Mouse (Mus musculus) ES-CJ7 (cell line): ENCODE results near the gene Vamp3.
A peak's percentile ranks its signal among the peaks of the same experiment; 100 is the strongest.
"Not testable (repeated sequence)": the region's sequence is repeated elsewhere in the genome, so short reads cannot be mapped to it uniquely, and the experiment has no call there.

ENCODE experiments used
- DNase-seq: peaks from one replicate; pipeline ENCODE4 v3.0.0; 2011; ENCODE audit warnings: low read depth, low spot score

Vamp3 gene

DNA sequence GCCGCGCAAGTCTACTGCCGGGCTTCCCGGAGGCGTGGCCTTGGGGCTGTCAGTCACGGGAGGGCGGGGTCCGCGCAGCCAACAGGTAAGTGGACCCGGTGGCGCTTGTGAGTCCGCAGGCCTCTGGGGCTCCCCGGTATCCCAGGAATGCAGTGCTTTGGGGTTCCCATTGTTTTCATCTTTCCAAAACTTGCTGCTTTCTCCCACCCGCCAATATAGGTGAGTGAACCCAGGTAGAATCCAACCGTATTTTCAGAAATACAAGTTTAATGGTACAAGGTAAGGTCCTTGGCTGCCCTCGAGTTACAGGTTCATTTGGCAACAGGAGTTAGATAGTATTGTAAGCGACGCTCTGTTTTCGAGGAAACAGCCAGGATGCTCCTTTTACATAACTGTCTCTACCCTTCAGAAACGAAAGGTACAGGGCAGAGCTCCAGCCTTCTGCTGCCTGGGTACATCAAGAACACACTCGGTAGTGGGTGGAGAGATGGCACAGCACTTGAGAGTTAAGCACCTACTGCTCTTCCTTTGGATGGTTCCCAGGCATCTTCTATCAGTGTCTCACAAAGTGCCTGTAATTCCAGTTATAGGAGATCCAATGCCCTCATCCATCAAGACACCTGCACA lies 12.7 kb downstream of the Vamp3 start:
- no peak for DNase-seq

DNA sequence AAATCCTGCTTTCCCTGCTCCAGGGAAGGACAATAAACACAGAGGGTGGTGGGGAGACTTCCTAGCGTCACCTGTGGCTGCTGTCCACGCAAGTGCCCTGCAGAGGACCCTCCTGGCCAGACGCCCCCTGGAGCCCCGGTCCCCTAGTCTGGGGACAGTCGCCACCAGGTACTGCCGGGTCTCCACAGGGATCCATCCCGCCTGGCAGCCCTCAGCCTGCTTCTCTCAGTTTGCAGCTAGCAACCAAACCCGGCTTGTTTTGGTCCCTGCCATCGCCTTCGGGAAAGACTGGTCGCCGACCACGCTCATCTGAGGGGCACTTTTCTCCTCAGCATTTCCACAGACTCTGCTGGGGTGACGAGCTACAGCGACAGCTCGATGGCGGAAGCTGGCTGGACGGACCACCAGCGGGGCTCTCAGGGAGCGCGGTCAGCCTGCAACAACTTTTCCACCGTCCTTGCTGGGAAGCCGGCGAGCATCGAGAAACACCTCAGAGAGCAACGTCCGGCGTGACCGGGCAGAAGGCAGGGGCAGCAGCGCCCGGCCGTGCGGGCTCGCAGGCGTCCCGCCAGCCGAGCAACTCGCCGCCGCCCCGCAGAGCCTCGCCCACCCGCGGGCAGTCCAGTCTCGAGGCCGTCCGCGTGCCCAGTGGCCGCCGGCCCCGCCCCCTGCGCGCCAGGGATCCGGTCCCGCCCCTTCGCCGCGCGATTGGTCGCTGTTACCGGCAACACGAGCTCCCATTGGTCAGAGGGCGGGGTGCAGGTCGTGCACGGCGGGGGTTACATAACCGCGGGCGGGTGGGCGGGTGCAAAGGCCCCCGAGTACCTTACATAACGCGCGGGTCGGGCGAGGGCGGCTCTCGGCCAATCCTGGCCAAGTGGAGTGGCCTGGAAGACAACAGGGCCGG lies 13.5 kb downstream of the Vamp3 start, which contains the start of gene Per3:
Per3 (minus strand) TSS at position 629 of the 907 bp plus-strand sequence.
- DNase-seq, result peak; percentile 95

DNA sequence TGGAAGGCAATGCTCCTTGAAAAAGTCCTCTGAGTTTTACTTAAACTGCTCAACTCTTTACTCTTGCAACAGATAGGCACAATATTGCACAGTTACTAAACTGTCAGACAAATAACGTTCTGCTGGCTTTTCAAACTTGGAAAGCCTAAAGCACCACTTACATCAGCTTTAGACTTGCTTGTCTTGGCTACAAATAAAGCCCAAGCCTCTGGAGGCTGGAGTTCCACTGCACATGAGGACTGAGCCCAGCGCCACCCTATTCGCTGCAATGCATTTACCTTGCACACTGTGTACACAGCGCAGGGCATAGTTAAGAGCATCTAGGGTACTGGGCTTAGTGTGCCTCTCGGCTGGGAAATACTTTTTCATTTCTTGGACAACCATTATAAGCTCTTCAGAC lies 14.5 kb downstream of the Vamp3 start:
- DNase-seq, result no peak

DNA sequence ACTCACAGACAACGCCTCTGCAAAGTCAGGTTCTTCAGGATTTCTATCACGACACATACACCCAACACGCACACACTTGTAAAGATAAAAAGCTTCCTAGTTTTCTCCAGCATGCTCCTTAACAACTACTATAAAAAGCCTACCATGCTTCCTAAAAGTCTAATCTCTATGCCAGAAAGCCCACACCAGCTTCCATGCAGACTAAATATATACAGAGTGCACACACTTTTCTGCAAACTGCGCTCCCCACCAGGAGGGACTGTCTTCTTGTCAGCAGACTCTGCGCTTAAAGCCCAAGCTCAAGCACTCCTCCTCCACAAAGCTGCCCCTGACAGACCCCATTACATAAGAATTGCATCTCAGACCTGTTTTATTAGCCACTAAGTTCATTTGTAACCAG lies 16.3 kb downstream of the Vamp3 start:
- DNase-seq, result no peak

DNA sequence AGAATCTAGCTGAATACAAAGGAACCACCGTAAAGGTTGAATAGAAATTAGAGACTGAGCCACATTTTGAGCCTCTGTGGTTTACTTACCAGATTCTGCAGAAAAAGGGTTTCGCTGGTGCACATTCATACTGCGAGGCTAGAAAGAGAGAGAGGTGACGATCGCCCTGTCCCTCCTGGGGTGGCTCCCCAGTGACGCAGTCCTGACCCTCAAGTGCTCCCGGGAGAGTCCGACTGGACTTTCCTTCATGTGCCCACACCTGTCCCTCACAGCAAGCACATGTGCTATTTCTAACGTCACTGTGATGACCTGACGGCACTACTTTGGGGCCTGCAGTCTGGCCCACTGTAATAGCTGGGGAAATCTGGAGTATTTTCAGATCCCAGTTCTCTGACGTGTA lies 20.0 kb downstream of the Vamp3 start:
- DNase-seq, result no peak

DNA sequence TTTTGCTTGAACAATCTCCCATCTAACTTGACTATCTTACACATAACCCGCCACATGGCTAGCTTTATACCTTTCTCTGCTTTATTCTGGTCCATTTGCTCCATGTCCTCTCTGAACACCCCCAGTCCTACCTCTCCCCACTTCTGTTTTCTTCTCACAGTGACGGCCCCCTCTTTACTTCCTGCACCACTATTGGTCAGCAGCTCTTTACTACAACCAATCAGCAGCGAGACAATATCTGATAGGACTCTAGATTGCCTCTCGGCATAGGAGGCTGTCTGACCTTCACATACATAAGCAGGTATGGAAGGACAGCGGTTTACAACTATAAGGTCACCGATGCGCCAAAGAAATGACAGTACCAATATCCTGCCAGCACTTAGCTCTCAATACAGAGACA lies 21.2 kb downstream of the Vamp3 start:
- no peak for DNase-seq

DNA sequence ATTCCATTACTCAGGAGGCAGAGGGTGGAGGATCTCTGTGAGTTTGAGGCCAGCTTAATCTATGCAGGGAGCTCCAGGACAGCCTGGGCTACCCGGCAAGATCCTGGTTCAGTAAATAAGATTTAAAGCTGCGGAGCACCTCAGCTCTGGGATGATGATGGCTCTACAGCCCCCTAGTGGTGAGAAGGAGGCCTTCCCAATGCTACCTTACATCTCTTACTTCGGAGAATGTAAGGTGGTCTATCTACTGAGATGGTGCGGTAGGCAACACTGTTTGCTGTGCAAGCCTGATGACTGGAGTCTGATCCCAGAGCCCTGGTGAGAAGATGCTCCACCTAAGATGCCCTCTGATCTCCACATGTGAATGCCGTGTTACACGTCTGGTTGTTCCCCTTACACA lies 30.8 kb downstream of the Vamp3 start:
- DNase-seq, result peak; percentile 78

DNA sequence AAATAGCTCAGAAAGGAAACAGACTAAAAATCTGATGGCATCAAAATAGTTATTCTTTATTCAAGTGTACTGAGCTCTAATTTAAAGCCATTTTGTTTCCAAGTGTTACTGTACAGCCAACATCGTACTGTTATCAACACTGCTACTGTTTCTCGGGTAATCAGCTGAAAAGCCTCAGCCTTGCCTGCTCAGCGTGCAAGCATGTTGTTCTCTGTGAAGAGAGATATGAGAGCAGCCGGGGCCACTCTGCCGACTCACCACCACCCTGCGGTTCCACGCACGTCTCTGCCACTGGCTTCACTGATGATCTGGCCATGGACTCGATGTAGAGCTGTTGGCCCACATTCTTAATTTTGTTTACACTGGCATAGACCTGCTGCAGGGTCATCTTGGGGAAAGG lies 33.6 kb downstream of the Vamp3 start:
- DNase-seq, result no peak

DNA sequence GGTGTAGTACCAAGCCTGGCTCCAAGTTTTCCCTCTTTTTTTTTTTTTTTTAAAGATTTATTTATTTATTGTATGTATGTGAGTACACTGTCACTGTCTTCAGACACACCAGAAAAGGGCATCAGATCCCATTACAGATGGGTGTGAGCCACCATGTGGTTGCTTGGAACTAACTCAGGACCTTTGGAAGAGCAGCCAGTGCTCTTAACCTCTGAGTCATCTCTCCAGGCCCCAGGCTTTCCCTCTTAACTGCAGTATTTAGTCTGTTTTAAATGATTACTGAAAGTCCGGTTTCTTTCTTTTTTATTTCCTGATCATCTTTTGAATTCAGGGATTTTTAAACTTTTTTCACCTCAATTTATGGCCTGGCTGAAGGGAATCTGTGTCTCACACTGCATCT lies 40.4 kb downstream of the Vamp3 start:
- DNase-seq, result not testable (repeated sequence)

DNA sequence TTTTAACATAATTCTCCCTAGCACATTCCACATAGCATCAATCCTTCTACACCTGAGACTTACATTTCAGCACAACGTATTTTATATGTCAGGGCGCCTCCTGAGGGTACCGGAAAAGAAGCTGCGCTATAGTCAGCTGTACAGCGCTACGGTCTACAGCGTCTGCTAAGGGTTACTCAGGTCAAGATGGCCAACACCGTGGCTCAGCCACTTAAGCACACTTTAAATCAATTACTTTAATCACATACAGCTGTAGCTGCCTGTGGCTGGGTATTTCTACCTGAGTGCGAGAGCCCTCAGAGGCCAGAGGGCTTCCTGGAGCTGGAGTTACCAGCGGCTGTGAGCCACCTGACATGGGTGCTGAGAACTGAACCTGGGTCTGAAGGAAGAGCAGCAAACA lies 41.8 kb downstream of the Vamp3 start:
- DNase-seq, result no peak

DNA sequence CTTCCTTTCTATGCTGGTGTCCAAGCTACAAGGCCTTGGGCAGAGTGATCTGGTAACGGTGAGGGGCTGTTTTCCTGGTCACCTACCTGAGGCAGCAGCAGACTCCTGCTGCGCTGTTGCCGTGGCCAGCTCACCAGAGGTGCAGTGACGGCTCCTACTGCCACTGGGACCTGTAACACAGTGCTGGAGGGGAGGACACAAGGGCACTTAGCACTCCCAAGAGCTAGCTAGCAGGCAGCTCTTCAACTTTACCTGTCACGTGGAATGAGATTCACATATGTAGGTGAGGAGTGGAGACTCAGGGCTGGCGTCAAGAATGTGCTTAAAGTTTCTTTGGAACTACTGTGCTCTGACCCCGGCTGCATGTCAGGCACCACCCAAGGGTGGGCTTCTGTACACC lies 47.4 kb downstream of the Vamp3 start:
- DNase-seq, result no peak

DNA sequence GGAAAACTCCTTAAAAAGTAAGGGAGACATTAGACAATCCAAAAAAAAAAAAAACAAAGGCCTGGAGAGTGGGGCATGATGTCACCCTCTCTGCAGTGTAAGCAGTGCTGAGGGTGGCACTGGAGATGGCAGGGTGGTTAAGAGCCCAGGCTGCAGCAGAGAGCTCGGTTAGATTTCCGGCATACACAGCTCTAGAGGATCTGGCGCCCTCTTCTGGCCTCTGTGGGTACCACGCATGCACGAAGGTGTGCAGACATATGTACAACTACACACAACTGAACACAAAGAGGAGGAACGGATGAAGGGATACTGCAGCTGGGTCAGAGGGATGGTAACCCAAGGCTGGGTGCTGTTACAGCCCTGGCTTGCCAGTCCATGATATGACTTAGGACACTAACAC lies 50.8 kb downstream of the Vamp3 start:
- peak; percentile 66 for DNase-seq

DNA sequence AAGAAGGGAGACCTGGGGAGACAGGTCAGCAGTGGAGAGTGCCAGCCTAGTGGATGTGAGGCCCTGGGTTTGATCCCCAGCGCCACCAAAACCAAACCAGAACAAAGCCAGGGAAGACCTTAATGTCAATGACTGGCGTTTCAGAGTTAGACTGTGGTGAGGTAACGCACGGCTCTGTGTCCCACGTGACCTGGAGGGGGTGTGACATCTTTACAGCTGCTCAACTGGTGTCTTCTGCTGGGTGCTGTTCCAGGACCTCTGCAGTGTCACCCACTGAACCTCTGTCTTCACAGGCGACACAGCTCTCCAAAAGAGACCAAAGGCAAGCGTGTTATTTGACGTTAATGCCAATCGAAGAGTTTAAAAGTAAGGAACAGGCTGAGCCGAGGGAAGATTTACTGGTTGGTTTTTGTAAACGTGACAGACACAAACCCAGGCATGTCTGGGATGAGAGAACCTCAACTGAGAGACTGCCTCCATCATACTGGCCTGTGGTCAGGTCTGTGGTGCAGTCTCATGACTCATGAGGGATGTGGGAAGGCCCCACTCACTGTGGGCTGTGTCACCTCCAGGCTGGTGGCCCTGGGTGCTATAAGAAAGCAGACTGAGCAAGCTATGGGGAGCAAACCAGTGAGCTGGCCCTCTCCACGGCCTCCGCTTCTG lies 52.0 kb downstream of the Vamp3 start:
- DNase-seq, result no peak

DNA sequence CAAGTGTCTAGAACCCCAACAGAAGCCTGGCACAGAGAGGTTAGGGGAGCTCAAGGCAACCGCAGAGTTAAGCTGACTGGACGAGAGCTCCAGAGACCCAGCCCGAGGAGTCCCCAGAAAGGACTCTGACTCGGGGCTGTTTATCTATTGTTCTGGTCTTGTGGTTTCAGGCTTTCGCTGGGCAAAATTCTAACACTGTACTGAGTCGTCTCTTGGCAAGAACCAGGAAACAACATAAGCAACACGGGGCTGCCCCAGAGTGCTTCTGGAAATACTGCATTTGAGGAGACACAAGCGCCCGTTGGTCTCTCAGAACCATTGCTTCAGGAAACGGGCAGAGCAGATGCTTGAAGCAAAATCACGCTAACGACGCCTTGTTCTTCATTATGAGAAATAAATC lies 56.4 kb downstream of the Vamp3 start:
- no peak for DNase-seq

DNA sequence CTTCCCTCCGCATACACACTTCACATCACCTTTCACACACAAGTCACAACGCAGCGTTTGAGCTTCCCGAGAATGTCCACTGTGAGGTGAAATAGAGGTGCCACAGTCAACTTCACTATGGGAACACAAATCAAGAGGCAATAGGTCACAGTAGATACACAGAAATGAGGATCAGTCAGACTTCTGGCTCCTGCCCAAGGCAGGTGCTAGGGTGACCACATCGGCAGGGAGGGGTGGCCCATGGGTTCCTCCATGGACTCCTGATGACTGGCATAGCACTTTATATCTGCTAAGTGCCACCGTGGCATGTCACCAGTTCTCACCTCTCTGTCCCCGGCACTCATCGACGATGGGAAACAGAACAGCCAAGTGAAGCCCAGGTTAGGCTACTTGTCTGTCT lies 59.1 kb downstream of the Vamp3 start:
- DNase-seq, result no peak
